Mouse (Mus musculus): ENCODE measurements around the gene Kcnk13.

Kcnk13 gene

DNA sequence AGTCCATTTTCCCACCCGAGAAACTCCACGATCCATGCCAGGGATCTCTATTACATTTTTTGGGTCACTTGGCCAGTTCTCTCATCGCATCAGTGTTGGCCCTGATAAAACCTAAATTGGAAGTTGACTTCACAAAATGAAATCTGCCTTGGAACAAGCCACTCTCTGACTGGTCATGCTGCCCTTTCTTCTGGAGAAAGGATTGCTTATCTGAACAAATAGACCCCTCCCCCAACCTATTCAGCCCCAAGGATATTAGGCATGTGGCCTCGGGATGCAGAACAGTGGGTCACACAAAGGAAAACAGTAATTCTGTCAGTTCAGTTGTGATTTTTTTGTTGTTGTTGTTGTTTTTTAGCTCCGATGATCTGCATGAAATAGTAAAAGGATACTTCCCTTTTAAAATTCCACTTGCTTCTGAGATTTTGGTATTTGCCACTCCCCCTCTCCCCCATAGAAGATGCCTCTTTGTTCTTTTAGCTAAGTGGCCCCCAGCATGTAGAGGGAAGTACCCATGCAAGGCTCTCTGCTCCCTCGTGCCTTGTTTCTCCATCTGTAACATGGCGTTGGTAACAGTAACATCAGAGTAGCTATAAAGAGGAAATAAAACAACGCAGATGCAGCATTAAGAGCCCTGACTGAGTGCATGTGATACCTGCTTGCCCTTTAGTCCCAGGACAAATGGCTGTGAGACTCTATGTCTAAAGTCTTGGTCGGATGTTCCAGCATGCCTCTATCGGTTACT lies 29.0 kb downstream of the Kcnk13 start:
- Histone ChIP-seq H3K4me3 (replicated peaks; ENCODE audit: low read length) (no peak overlapping the region), H3K27me3 (ENCODE audit: insufficient read depth, low read length) (no peaks in the 10 kb centered on the region), H3K4me1 (replicated peaks; ENCODE audit: low read depth, low read length) (no peaks in the 10 kb centered on the region), H3K9me3 (ENCODE audit: low read length) (0 out of 2 replicates have a peak, but pooled peaks cover 4% of the 10 kb centered on the region), H3K36me3 (ENCODE audit: insufficient read depth, low read length) (no peaks in the 10 kb centered on the region)
- TF ChIP-seq CTCF (conservative IDR thresholded peaks at IDR 0.05; ENCODE audit: low read length): no peak
- TF ChIP-seq POU5F1 (IDR thresholded peaks at IDR 0.05; ENCODE audit: borderline replicate concordance, low read length): no peak
- TF ChIP-seq NANOG (IDR thresholded peaks at IDR 0.05; ENCODE audit: borderline replicate concordance, low read length): no peak

DNA sequence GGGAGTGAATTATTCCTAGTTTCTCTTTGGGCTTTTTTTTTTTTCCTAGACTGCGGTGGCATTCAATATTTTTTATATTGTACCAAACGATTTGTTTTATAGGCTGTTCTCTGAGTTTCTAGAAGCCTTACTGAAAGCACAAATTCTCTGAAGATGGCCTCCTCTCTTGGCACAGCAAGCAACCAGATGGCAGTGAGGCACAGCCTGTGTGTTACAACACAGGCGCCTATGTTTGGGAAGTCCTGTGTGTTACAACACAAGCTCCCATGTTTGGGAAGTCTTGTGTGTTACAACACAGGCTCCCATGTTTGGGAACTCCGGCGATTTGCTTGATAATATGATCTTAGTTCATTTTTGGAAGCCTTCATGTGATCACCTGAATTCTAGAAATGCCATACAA lies 31.7 kb downstream of the Kcnk13 start:
- H3K36me3 ChIP-seq (ENCODE audit: insufficient read depth, low read length): no peaks in the 10 kb centered on the region
- TF ChIP-seq POU5F1 (IDR thresholded peaks at IDR 0.05; ENCODE audit: borderline replicate concordance, low read length) (no peak), NANOG (IDR thresholded peaks at IDR 0.05; ENCODE audit: borderline replicate concordance, low read length) (no peak), CTCF (conservative IDR thresholded peaks at IDR 0.05; ENCODE audit: low read length) (no peak)
- no peak overlapping the region for H3K4me3 ChIP-seq (replicated peaks; ENCODE audit: low read length)
- H3K27me3 ChIP-seq (ENCODE audit: insufficient read depth, low read length): no peaks in the 10 kb centered on the region
- 0 out of 2 replicates have a peak, but pooled peaks cover 2% of the 10 kb centered on the region for H3K9me3 ChIP-seq (ENCODE audit: low read length)
- peaks cover 9% of the 10 kb centered on the region for H3K4me1 ChIP-seq (replicated peaks; ENCODE audit: low read depth, low read length)

DNA sequence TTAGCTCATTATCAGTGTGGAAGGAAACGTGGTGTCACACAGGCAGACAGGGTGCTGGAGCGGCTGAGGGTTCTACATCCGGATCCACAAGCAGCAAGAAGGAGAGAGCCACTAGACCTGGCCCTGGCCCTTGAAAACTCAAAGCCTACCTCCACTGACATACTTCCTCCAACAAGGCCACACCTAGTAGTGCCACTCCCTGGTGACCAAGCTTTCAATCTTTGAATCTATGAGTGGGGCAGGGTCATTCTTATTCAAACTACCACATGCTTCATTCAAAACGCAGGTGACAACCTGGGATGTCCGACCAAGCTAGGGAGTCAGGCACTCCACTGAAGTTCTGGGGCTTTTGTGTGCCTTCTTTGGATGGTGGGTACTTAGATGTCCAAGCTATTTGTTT lies 35.4 kb downstream of the Kcnk13 start:
- no peaks in the 10 kb centered on the region for H3K27me3 ChIP-seq (ENCODE audit: insufficient read depth, low read length)
- no peaks in the 10 kb centered on the region for H3K36me3 ChIP-seq (ENCODE audit: insufficient read depth, low read length)
- TF ChIP-seq POU5F1 (IDR thresholded peaks at IDR 0.05; ENCODE audit: borderline replicate concordance, low read length) (no peak), NANOG (IDR thresholded peaks at IDR 0.05; ENCODE audit: borderline replicate concordance, low read length) (no peak), CTCF (conservative IDR thresholded peaks at IDR 0.05; ENCODE audit: low read length) (no peak)
- no peak overlapping the region for H3K4me3 ChIP-seq (replicated peaks; ENCODE audit: low read length)
- no peaks in the 10 kb centered on the region for H3K9me3 ChIP-seq (ENCODE audit: low read length)
- peaks cover 9% of the 10 kb centered on the region for H3K4me1 ChIP-seq (replicated peaks; ENCODE audit: low read depth, low read length)

DNA sequence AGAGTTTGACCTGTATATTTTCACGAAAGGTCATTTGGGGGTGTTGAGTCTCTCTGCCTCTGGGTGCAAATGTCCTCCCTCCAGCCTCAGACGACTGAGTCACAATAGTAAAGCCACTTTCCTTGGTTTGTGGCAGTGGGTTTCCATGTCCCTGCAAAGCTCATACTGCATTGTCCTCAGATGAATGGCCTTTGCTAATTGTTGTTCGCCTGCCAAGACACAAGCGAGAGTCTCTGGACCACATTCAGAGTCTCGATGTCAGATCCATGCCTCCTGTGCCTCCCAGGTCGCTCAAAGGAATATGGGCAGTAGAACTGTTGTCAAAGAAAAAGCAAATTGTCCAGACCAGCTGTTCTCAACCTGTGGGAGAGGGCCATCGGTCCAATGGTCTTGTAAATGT lies 36.1 kb downstream of the Kcnk13 start:
- H3K27me3 ChIP-seq (ENCODE audit: insufficient read depth, low read length): no peaks in the 10 kb centered on the region
- peaks cover 9% of the 10 kb centered on the region for H3K4me1 ChIP-seq (replicated peaks; ENCODE audit: low read depth, low read length)
- H3K36me3 ChIP-seq (ENCODE audit: insufficient read depth, low read length): no peaks in the 10 kb centered on the region
- no peaks in the 10 kb centered on the region for H3K9me3 ChIP-seq (ENCODE audit: low read length)
- TF ChIP-seq POU5F1 (IDR thresholded peaks at IDR 0.05; ENCODE audit: borderline replicate concordance, low read length) (no peak), NANOG (IDR thresholded peaks at IDR 0.05; ENCODE audit: borderline replicate concordance, low read length) (no peak), CTCF (conservative IDR thresholded peaks at IDR 0.05; ENCODE audit: low read length) (no peak)
- H3K4me3 ChIP-seq (replicated peaks; ENCODE audit: low read length): no peak overlapping the region

DNA sequence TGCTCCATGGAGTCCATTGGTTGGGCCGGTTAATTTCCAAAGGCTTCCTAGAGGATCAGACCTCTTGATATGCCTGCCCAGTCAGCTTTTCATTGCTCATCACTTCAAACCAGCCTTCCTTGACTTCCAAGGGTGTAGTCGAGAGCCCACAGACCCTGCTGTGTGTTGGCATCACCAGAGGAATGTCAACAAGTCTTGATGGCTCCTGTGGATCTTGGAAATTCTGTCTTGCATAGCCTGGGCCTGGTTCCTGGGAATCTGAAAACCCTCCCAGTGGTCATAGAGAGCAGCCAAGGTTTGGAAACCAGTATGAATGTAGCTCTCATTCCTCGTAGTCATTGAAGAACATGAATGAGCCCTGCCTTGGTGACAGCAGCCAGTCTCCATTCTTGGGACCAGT lies 36.9 kb downstream of the Kcnk13 start:
- TF ChIP-seq POU5F1 (IDR thresholded peaks at IDR 0.05; ENCODE audit: borderline replicate concordance, low read length) (no peak), CTCF (conservative IDR thresholded peaks at IDR 0.05; ENCODE audit: low read length) (no peak), NANOG (IDR thresholded peaks at IDR 0.05; ENCODE audit: borderline replicate concordance, low read length) (no peak)
- Histone ChIP-seq H3K4me1 (replicated peaks; ENCODE audit: low read depth, low read length) (peaks cover 9% of the 10 kb centered on the region), H3K36me3 (ENCODE audit: insufficient read depth, low read length) (no peaks in the 10 kb centered on the region), H3K4me3 (replicated peaks; ENCODE audit: low read length) (no peak overlapping the region), H3K27me3 (ENCODE audit: insufficient read depth, low read length) (no peaks in the 10 kb centered on the region), H3K9me3 (ENCODE audit: low read length) (no peaks in the 10 kb centered on the region)

DNA sequence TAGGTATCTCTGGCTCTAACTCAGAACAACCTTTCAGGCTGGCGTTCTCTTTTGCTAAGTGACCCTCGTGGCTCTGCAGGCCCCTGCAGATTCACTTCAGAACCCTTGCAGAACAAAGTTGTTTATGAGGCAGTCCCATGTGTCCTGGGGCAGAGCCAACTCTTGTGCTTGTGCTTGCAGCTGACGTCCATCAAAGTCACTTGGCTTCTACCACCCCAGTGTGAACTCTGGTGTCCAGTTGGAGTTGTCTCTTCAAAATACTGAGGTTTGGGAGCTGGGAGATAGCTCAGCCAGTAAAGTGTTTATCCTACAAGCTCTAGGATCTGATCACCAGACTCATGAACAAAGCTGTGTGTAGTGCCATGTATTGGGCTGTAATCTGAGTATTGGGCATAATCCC lies 37.6 kb downstream of the Kcnk13 start:
- peaks cover 9% of the 10 kb centered on the region for H3K4me1 ChIP-seq (replicated peaks; ENCODE audit: low read depth, low read length)
- no peaks in the 10 kb centered on the region for H3K36me3 ChIP-seq (ENCODE audit: insufficient read depth, low read length)
- no peak for TF ChIP-seq POU5F1 (IDR thresholded peaks at IDR 0.05; ENCODE audit: borderline replicate concordance, low read length)
- no peaks in the 10 kb centered on the region for H3K27me3 ChIP-seq (ENCODE audit: insufficient read depth, low read length)
- H3K9me3 ChIP-seq (ENCODE audit: low read length): no peaks in the 10 kb centered on the region
- no peak overlapping the region for H3K4me3 ChIP-seq (replicated peaks; ENCODE audit: low read length)

DNA sequence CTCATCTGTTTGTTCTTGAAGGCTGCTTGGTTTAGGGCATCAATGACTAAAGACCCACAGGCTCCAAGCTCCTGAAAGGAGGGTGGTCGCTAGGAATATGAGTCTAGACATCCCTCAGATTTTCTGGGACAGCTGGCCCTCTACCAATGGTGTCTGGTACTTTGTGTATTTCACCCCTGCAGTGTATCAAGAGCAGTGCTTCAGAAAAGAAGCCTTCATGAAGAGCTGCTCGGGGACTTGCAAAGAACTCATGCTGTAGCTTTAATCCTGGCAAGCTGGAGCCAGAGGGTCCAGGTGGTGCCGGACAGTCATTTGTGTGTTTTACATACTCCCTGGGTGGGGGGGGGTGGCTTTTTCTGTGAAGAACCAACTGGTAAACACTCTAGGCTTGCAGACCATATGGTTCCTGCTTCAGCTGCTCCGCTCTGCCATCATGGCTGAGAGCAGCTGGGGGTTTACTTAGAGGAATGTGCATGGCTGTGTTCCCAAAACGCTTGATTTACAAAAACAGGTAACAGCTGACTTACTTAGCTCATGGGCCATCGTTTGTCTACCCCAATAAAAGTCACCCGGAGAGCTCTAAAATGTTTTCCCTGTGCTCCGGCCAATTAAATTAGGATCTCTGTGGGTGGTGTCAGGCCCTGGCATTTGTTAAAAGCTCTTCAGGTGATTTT lies 38.8 kb downstream of the Kcnk13 start:
- no peak for TF ChIP-seq POU5F1 (IDR thresholded peaks at IDR 0.05; ENCODE audit: borderline replicate concordance, low read length)
- no peak for TF ChIP-seq CTCF (conservative IDR thresholded peaks at IDR 0.05; ENCODE audit: low read length)
- no peak for TF ChIP-seq NANOG (IDR thresholded peaks at IDR 0.05; ENCODE audit: borderline replicate concordance, low read length)
- no peak overlapping the region for H3K4me3 ChIP-seq (replicated peaks; ENCODE audit: low read length)
- no peaks in the 10 kb centered on the region for H3K9me3 ChIP-seq (ENCODE audit: low read length)
- no peaks in the 10 kb centered on the region for H3K36me3 ChIP-seq (ENCODE audit: insufficient read depth, low read length)
- H3K27me3 ChIP-seq (ENCODE audit: insufficient read depth, low read length): no peaks in the 10 kb centered on the region
- peaks cover 9% of the 10 kb centered on the region for H3K4me1 ChIP-seq (replicated peaks; ENCODE audit: low read depth, low read length)

DNA sequence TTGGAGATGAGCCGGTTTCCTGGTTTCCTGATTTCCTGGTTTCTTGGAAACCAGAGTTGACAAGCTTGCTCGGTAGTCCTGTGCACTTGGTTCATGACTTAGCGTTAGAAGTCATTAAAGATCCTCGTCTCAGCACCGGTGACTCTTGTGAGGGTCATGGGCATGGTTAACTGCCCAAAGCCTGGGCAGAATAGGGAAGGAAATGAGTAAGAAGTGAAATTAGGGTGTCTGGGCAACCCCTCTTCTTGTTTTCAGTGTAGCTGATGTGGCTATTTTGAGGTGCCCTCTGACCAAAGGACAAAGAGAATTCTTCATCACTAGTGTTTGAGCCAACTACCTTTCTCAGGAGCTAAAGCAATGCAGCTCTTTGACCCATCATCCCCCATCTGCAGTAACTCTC lies 41.0 kb downstream of the Kcnk13 start:
- TF ChIP-seq NANOG (IDR thresholded peaks at IDR 0.05; ENCODE audit: borderline replicate concordance, low read length) (no peak), CTCF (conservative IDR thresholded peaks at IDR 0.05; ENCODE audit: low read length) (no peak)
- Histone ChIP-seq H3K27me3 (ENCODE audit: insufficient read depth, low read length) (no peaks in the 10 kb centered on the region), H3K9me3 (ENCODE audit: low read length) (no peaks in the 10 kb centered on the region), H3K36me3 (ENCODE audit: insufficient read depth, low read length) (no peaks in the 10 kb centered on the region), H3K4me1 (replicated peaks; ENCODE audit: low read depth, low read length) (no peaks in the 10 kb centered on the region), H3K4me3 (replicated peaks; ENCODE audit: low read length) (no peak overlapping the region)

All from E14TG2a.4 (cell line).